Mouse (Mus musculus): Measurements from ENCODE around the gene Vmn1r81. TPM values are rescaled to one million over a fixed set of nuclear protein-coding genes. Genes with fewer than 3 reads are reported as not detected.

Vmn1r81 gene
- under 1 TPM in 1 of 2 experiments, not detected in 1; 0.02 TPM for total RNA-seq (2021)

- intact Hi-C loops (cut with DNase I): no loop called here
- DNase-seq: no peak
These were observed at the start of gene Vmn1r81 for GRCm38 (mm10) chr7:12268169-12268568. Gene Vmn1r81, minus strand, starts transcription at chr7:12268269.

- no peak for DNase-seq
- intact Hi-C loops (cut with DNase I): no loop called here
These were observed 32.1 kb upstream of the Vmn1r81 start, which contains the start of gene Vmn1r82 for GRCm38 (mm10) chr7:12300130-12300529. Gene Vmn1r82, plus strand, starts transcription at chr7:12300430.

GRCm38 (mm10) chr7:12204141-12204540 is 63.9 kb downstream of the Vmn1r81 start:
- DNase-seq: no peak
- intact Hi-C loops (cut with DNase I): no loop called here

Other genes with a start within 250 kb of the Vmn1r81 start
- gene Vmn1r77, start 231.5 kb downstream of the Vmn1r81 start, total RNA-seq (2021): not detected
- not detected for gene Vmn1r78, start 118.0 kb downstream of the Vmn1r81 start, total RNA-seq (2021)
- not detected for gene Vmn1r79, start 97.0 kb downstream of the Vmn1r81 start, total RNA-seq (2021)
- gene Vmn1r80, start 79.0 kb downstream of the Vmn1r81 start, total RNA-seq (2021): not detected
- not detected for gene Vmn1r82, start 32.2 kb upstream of the Vmn1r81 start, total RNA-seq (2021)
- gene Vmn1r83, start 61.2 kb upstream of the Vmn1r81 start, total RNA-seq (2021): not detected
- gene Vmn1r84, start 101.0 kb upstream of the Vmn1r81 start, total RNA-seq (2021): not detected
- gene Zfp551, start 154.5 kb upstream of the Vmn1r81 start, total RNA-seq (2021): 10 to 100 TPM; 10.2 to 11.9 TPM
- gene Zfp606, start 210.0 kb upstream of the Vmn1r81 start, total RNA-seq (2021): 10 to 100 TPM; 22.3 to 25.9 TPM
- gene 2900092C05Rik, start 244.2 kb upstream of the Vmn1r81 start, total RNA-seq (2021): not detected

All from left cerebral cortex, postnatal 4 days (tissue).